Mouse (Mus musculus): Measurements from ENCODE around the gene Cdyl. TPM values are rescaled to one million over a fixed set of nuclear protein-coding genes. Genes with fewer than 3 reads are reported as not detected.

The Cdyl gene
- polyA plus RNA-seq, 1 experiment from 2014 or later: 4.1 TPM

GRCm38 (mm10) chr13:35811361-35812190, 151.9 kb downstream of the Cdyl start:
- no peak for ATAC-seq (replicated peaks)
- Histone ChIP-seq H3K36me3 (replicated peaks) (no peaks in the 10 kb centered on the region), H3K27ac (no peak overlapping the region), H3K9ac (no peak overlapping the region), H3K4me2 (no peak overlapping the region), H3K9me3 (no peaks in the 10 kb centered on the region), H3K4me1 (peaks cover 10% of the 10 kb centered on the region; the same call in 1 of the 2 replicates), H3K27me3 (replicated peaks) (no peaks in the 10 kb centered on the region), H3K4me3 (no peak overlapping the region)
- WGBS: 53% methylated on average over 11 of the region's 11 CpGs

GRCm38 (mm10) chr13:35812191-35812440, 152.5 kb downstream of the Cdyl start:
- no peak overlapping the region for H3K4me2 ChIP-seq
- no peak overlapping the region for H3K9ac ChIP-seq
- no peaks in the 10 kb centered on the region for H3K36me3 ChIP-seq (replicated peaks)
- H3K9me3 ChIP-seq: no peaks in the 10 kb centered on the region
- ATAC-seq (replicated peaks): no peak
- peaks cover 10% of the 10 kb centered on the region; the same call in 1 of the 2 replicates for H3K4me1 ChIP-seq
- WGBS: 36% methylated on average over 6 of the region's 6 CpGs
- no peak overlapping the region for H3K27ac ChIP-seq
- H3K4me3 ChIP-seq: no peak overlapping the region
- H3K27me3 ChIP-seq (replicated peaks): no peaks in the 10 kb centered on the region

GRCm38 (mm10) chr13:35813348-35814127, 153.9 kb downstream of the Cdyl start:
- peaks cover 10% of the 10 kb centered on the region; the same call in 1 of the 2 replicates for H3K4me1 ChIP-seq
- no peak overlapping the region for H3K4me2 ChIP-seq
- H3K4me3 ChIP-seq: no peak overlapping the region
- H3K36me3 ChIP-seq (replicated peaks): no peaks in the 10 kb centered on the region
- no peak for ATAC-seq (replicated peaks)
- no peaks in the 10 kb centered on the region for H3K27me3 ChIP-seq (replicated peaks)
- no peak overlapping the region for H3K27ac ChIP-seq
- H3K9me3 ChIP-seq: no peaks in the 10 kb centered on the region
- WGBS: 92% methylated on average over 7 of the region's 7 CpGs
- no peak overlapping the region for H3K9ac ChIP-seq

- Histone ChIP-seq H3K27ac (no peak overlapping the region), H3K9ac (no peak overlapping the region), H3K4me3 (no peak overlapping the region), H3K4me2 (no peak overlapping the region), H3K4me1 (peaks cover 10% of the 10 kb centered on the region; the same call in 1 of the 2 replicates), H3K9me3 (no peaks in the 10 kb centered on the region), H3K36me3 (replicated peaks) (no peaks in the 10 kb centered on the region), H3K27me3 (replicated peaks) (no peaks in the 10 kb centered on the region)
- WGBS: 92% methylated on average over 8 of the region's 8 CpGs
- ATAC-seq (replicated peaks): no peak
Observed at GRCm38 (mm10) chr13:35815205-35815726, 155.6 kb downstream of the Cdyl start.

GRCm38 (mm10) chr13:35815782-35816368, 156.2 kb downstream of the Cdyl start:
- H3K27ac ChIP-seq: no peak overlapping the region
- ATAC-seq (replicated peaks): no peak
- WGBS: 90% methylated on average over 16 of the region's 16 CpGs
- no peak overlapping the region for H3K4me3 ChIP-seq
- H3K9me3 ChIP-seq: no peaks in the 10 kb centered on the region
- H3K36me3 ChIP-seq (replicated peaks): no peaks in the 10 kb centered on the region
- no peak overlapping the region for H3K9ac ChIP-seq
- H3K4me2 ChIP-seq: no peak overlapping the region
- peaks cover 10% of the 10 kb centered on the region; the same call in 1 of the 2 replicates for H3K4me1 ChIP-seq
- H3K27me3 ChIP-seq (replicated peaks): no peaks in the 10 kb centered on the region

GRCm38 (mm10) chr13:35817626-35818025, 158.0 kb downstream of the Cdyl start:
- no peak overlapping the region for H3K9ac ChIP-seq
- no peak overlapping the region for H3K4me3 ChIP-seq
- WGBS: 89% methylated on average over 3 of the region's 3 CpGs
- no peaks in the 10 kb centered on the region for H3K4me1 ChIP-seq
- H3K9me3 ChIP-seq: no peaks in the 10 kb centered on the region
- no peaks in the 10 kb centered on the region for H3K27me3 ChIP-seq (replicated peaks)
- no peak overlapping the region for H3K27ac ChIP-seq
- H3K4me2 ChIP-seq: no peak overlapping the region
- H3K36me3 ChIP-seq (replicated peaks): no peaks in the 10 kb centered on the region
- ATAC-seq (replicated peaks): no peak

GRCm38 (mm10) chr13:35818060-35818459, 158.4 kb downstream of the Cdyl start:
- 96% methylated on average over 4 of the region's 4 CpGs for WGBS
- Histone ChIP-seq H3K27ac (no peak overlapping the region), H3K4me2 (no peak overlapping the region), H3K4me3 (no peak overlapping the region), H3K9me3 (no peaks in the 10 kb centered on the region), H3K27me3 (replicated peaks) (no peaks in the 10 kb centered on the region), H3K4me1 (no peaks in the 10 kb centered on the region), H3K36me3 (replicated peaks) (no peaks in the 10 kb centered on the region), H3K9ac (no peak overlapping the region)
- ATAC-seq (replicated peaks): no peak

GRCm38 (mm10) chr13:35821821-35822454, 162.3 kb downstream of the Cdyl start:
- Histone ChIP-seq H3K27ac (no peak overlapping the region), H3K4me2 (no peak overlapping the region), H3K9ac (no peak overlapping the region), H3K36me3 (replicated peaks) (no peaks in the 10 kb centered on the region), H3K4me3 (no peak overlapping the region), H3K4me1 (no peaks in the 10 kb centered on the region), H3K27me3 (replicated peaks) (no peaks in the 10 kb centered on the region), H3K9me3 (no peaks in the 10 kb centered on the region)
- 65% methylated on average over 10 of the region's 10 CpGs for WGBS
- no peak for ATAC-seq (replicated peaks)

GRCm38 (mm10) chr13:35822795-35823194, 163.2 kb downstream of the Cdyl start:
- WGBS: 84% methylated on average over 8 of the region's 8 CpGs
- Histone ChIP-seq H3K4me3 (no peak overlapping the region), H3K4me1 (no peaks in the 10 kb centered on the region), H3K9me3 (no peaks in the 10 kb centered on the region), H3K27me3 (replicated peaks) (no peaks in the 10 kb centered on the region), H3K36me3 (replicated peaks) (no peaks in the 10 kb centered on the region), H3K27ac (no peak overlapping the region), H3K4me2 (no peak overlapping the region), H3K9ac (no peak overlapping the region)
- no peak for ATAC-seq (replicated peaks)

- 95% methylated on average over 2 of the region's 2 CpGs for WGBS
- no peak overlapping the region for H3K9ac ChIP-seq
- ATAC-seq (replicated peaks): no peak
- H3K9me3 ChIP-seq: no peaks in the 10 kb centered on the region
- no peak overlapping the region for H3K27ac ChIP-seq
- H3K4me1 ChIP-seq: no peaks in the 10 kb centered on the region
- H3K4me2 ChIP-seq: no peak overlapping the region
- H3K27me3 ChIP-seq (replicated peaks): no peaks in the 10 kb centered on the region
- H3K36me3 ChIP-seq (replicated peaks): no peaks in the 10 kb centered on the region
- no peak overlapping the region for H3K4me3 ChIP-seq
Observed at GRCm38 (mm10) chr13:35825639-35826038, 166.0 kb downstream of the Cdyl start.

- Histone ChIP-seq H3K36me3 (replicated peaks) (no peaks in the 10 kb centered on the region), H3K27me3 (replicated peaks) (no peaks in the 10 kb centered on the region), H3K9me3 (no peaks in the 10 kb centered on the region), H3K4me1 (peaks cover 8% of the 10 kb centered on the region; the same call in 1 of the 2 replicates), H3K4me3 (no peak overlapping the region), H3K9ac (no peak overlapping the region), H3K4me2 (no peak overlapping the region), H3K27ac (no peak overlapping the region)
- ATAC-seq (replicated peaks): no peak
- WGBS: 73% methylated on average over 6 of the region's 6 CpGs
Observed at GRCm38 (mm10) chr13:35832676-35833075, 173.0 kb downstream of the Cdyl start.

GRCm38 (mm10) chr13:35833941-35834340, 174.3 kb downstream of the Cdyl start:
- 33% methylated on average over 6 of the region's 6 CpGs for WGBS
- H3K9me3 ChIP-seq: no peaks in the 10 kb centered on the region
- no peaks in the 10 kb centered on the region for H3K27me3 ChIP-seq (replicated peaks)
- no peak overlapping the region for H3K4me3 ChIP-seq
- peaks cover 8% of the 10 kb centered on the region; the same call in 1 of the 2 replicates for H3K4me1 ChIP-seq
- H3K4me2 ChIP-seq: no peak overlapping the region
- ATAC-seq (replicated peaks): 0 out of 2 replicates have a peak, but pooled peaks have one; percentile 45
- no peaks in the 10 kb centered on the region for H3K36me3 ChIP-seq (replicated peaks)
- no peak overlapping the region for H3K9ac ChIP-seq
- no peak overlapping the region for H3K27ac ChIP-seq

Data from midbrain, embryonic 15.5 days (tissue).